Mouse (Mus musculus): ENCODE measurements around the gene Sema4a.

- no peak for TF ChIP-seq EP300 (IDR thresholded peaks at IDR 0.05; ENCODE audit: low read depth)
- TF ChIP-seq CTCF (IDR thresholded peaks at IDR 0.05; ENCODE audit: low read depth): peak; percentile 94
Observed at GRCm38 (mm10) chr3:88407090-88407489, 53.9 kb downstream of the Sema4a start.

Measured in heart, postnatal 0 days (tissue).